Mouse (Mus musculus): ENCODE measurements at regions not wholly inside any gene's neighbourhood (a gene's known extent, or its start where the extent isn't known, plus 50 kb on each side); places are given as distances from the start of the nearest gene placed in this dataset.

- TF ChIP-seq CTCF (IDR thresholded peaks at IDR 0.05; ENCODE audit: extremely low read depth, insufficient read depth, low read length) (no peak), POLR2A (IDR thresholded peaks at IDR 0.05; ENCODE audit: extremely low read depth, insufficient read depth, low read length) (no peak)
These were observed 175.3 kb upstream of the Cxcr4 start for GRCm38 (mm10) chr1:128767415-128767814.
